Mouse (Mus musculus) kidney, postnatal 4 days (tissue): Measurements from ENCODE around the gene Serpinb9.
"Not testable (repeated sequence)": the region's sequence is repeated elsewhere in the genome, so short reads cannot be mapped to it uniquely, and the experiment has no call there.

Experiments used
- DNase-seq, 2 experiments: peaks; one replicate each; pipeline ENCODE4 v3.0.0; 2021; ENCODE audit warnings: mixed read lengths in 2 of 2

Gene Serpinb9

GRCm38 (mm10) chr13:33002950-33003349, at the start of gene Serpinb9:
Gene Serpinb9, plus strand, starts transcription at chr13:33003250.
- no peak for DNase-seq

GRCm38 (mm10) chr13:32956537-32956936, 46.5 kb upstream of the Serpinb9 start:
- DNase-seq: no peak

DNA sequence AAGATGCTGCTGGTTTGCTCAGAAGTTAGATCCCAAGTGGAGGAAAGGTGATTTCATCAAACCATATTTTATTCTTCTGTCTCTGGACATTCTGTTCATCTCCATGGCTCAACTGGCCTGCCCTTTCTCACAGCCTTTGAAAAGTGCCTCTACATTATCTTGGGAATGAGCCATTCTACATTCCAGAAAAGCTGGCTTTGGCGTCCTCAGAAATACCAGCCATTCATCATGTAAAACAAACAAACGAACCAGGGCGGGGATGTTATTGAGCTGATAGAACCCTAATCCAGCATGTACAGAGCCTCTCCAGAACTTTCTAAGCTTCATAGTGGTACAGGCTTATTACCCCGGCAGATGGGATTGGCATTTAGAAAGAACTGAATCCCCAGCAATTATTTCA, 45.1 kb upstream of the Serpinb9 start:
- no peak for DNase-seq

- DNase-seq: not testable (repeated sequence)
Measured at GRCm38 (mm10) chr13:32958521-32958920, 44.5 kb upstream of the Serpinb9 start.

DNA sequence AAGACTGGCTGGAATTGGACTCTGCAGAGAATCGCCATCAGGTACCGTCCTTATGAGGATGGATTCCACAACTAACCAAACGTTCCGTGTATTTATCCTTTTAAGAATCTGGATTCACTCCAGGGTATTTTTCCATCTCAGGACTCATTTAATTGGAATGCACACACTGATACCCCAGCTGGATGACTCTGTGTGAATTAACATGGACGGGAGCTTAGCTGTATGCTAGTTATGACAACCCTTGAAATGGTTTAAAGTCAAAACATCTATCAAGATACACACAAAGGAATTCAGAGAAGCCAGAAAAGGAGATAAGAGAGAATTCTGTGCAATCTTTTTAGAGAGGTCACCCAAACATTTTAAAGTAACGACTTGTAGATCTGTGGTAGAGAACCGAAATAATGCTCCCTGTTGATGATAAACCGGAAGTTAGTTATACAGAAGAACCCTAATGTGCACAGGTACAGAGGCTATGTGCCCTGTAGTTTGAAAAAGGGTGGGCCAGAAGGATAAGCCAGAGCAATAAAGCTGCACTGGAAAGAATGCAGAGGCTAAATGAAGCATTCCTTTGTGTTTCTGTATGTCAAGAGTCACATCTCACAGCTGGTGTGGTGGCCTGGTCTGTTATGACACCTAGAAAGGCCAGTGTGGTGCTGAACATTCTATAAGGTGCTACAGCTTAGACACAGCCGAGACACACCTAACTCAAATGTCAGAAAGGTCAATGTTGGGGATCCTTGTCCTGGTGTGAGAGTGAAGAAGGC, 38.9 kb upstream of the Serpinb9 start:
- peak; percentile 16 to 40 for DNase-seq

GRCm38 (mm10) chr13:32964989-32965811, 37.9 kb upstream of the Serpinb9 start, which contains the start of gene Serpinb6b:
Gene Serpinb6b, plus strand, starts transcription at chr13:32965209.
- peak; percentile 50 to 70 for DNase-seq

- no peak for DNase-seq
Measured at GRCm38 (mm10) chr13:32966116-32966515, 36.9 kb upstream of the Serpinb9 start.

GRCm38 (mm10) chr13:32967233-32967632, 35.8 kb upstream of the Serpinb9 start:
- DNase-seq: no peak

- DNase-seq: no peak
Measured at GRCm38 (mm10) chr13:32968353-32968984, 34.6 kb upstream of the Serpinb9 start.

DNA sequence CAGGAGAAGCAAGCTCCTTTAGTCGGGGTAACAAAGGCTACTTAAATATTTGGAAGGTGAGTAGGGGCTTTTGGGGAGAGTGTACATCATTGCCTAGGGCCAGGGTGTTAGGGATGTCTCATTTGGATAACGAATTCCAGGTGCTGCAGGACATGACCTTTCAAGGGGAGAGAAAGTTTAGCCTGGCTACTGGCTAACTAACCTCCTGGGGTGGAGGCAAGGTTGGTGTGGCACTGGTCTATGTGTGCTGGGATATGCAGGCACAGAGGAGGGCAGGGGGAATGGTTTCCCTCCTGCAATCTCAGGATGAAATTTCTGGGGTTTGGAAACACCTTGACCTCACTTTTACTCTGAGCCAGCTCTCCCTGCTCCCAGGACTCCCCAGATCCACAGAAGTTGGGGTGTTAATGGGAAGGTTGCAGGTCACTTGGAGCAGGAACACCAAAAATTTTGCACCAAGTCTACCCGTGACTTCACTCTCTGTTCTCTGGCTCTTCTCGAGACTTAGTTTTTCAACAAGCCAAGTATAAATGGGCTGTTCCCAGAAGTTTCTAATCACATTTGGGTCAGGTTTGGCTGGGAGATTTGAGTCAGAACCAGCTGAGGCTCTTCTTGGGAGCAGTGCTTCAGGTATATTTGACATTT, 33.9 kb upstream of the Serpinb9 start:
- DNase-seq: no peak

GRCm38 (mm10) chr13:32969641-32970040, 33.4 kb upstream of the Serpinb9 start:
- DNase-seq: no peak

DNA sequence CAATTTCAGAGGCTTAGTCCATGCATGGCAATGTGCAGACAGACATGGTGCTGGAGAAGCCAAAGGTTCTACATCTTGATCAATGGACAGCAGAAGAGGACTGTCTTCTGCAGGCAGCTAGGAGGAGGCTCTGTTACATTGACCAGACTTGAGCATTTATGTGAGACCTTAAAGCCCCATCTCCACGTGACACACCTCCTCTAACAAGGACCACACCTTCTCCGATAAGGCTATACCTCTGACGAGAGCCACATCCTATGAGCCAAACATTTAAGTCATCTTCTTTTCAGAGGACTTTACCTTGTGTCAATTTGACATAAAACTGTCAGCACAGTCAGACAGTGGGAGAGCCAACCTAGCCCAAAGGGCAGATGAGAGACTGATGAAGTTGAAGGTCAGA, 32.3 kb upstream of the Serpinb9 start:
- no peak for DNase-seq

DNA sequence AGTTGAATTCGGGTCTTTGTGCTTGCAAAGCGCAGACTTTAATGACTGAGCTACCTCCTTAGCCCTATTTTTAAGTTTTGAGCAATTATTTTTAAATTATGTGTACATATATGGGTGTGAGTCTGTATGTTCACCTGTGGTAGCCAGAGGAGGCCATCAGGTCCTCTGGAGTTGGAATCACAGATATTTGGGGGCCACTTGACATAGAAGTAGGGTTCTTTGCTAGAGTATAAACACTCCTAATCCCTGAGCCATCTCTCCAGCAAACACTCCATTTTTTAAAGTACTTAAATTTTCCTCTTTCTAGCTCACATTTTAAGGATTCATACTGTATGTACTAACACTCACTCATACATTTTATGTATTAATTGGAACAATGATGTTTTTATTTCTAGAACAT, 28.8 kb upstream of the Serpinb9 start:
- DNase-seq: no peak

DNA sequence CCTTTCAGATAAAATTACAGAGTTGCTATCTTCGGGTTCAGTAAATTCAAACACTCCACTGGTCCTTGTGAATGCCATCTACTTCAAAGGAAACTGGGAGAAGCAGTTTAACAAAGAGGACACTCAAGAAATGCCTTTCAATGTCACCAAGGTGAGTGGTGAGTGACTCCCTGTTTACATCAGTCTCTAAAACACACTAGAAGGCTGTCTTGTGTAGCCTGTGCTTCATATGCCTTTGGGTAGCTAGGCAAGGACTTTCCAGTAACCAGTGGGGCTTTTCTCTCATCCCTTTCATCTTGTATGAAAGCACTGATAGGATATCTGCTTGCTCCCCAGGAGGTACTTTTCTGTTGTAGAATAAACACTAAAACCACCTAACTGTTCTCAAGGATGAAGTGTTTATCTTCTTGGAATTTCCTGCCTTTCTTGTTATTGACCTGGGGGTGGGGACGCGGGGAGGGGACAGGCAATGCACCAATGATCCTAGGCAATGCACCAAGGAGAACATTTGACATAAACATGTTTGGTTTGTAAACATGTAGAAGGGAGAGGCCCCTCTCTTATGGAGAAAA, 28.1 kb upstream of the Serpinb9 start:
- no peak for DNase-seq

DNA sequence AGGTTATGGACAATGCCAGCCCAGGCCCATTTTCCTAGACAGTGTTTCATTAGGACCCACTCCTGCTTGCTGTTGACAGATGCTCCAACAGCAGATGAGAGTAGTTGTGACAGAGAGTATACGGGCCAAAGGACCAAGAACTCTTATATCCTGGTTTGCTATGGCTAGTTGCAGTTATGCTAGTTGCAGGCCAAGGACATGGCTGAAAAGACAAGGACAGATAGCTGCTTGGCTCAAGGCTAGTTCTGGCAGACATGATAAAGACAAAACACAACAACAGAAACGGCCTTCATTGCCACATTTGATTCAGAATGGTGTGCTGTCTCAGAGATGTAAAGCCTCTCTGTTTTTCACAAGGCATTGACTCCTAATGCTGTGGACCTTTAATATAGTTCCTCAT, 27.3 kb upstream of the Serpinb9 start:
- no peak for DNase-seq

DNA sequence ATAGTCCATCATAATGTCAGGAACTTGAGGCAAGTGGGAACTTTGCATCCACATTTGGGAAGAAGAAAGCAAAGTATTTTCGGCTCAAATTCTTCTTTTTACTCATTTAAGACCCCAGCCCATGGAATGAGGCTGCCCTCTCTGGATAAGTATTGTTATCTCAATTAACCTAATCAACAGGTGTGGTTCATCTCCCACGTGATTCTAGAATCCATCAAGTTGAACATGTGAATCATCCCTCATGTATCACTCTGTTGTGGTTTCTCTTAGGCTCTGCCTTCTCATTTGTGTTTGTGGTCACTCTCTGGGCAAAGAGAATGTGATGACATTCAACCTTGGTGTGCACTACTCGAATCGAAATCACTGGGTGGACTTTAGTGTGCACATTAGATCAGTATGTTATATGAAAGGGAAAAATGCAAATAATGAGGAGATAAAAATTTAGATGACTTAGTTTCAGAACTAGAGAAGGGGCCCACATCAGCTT, 20.5 kb upstream of the Serpinb9 start:
- DNase-seq: no peak

GRCm38 (mm10) chr13:32986256-32986655, 16.8 kb upstream of the Serpinb9 start:
- DNase-seq: no peak

- peak; percentile 45 to 61 for DNase-seq
Measured at GRCm38 (mm10) chr13:32993152-32993893, 9.7 kb upstream of the Serpinb9 start.

- no peak for DNase-seq
Measured at GRCm38 (mm10) chr13:32993894-32994242, 9.2 kb upstream of the Serpinb9 start.

DNA sequence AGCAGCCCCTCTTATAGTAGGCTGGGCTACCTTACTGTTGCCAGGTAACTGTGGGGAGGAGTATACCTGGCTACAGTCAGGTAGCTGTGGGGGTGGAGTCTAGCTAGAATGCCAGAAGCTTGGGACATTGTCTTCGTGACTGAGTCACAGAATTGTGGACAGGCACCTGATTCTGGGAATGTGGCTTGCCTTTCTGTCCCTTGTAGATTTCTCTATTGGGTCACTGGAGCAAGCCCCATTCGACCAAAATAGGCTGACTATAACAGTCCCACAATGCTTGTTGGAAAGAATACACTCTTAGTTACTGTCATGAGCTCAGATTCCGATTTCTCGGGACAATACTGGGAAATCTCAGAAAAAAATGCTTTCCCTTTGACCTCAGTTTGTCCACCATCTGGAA, 8.0 kb upstream of the Serpinb9 start:
- no peak for DNase-seq

GRCm38 (mm10) chr13:33001341-33001740, 1.7 kb upstream of the Serpinb9 start:
- no peak for DNase-seq
